Mouse (Mus musculus) spleen, adult 2 months (tissue): ENCODE results near the gene Btf3l4.

ENCODE experiments used
- CTCF ChIP-seq: fragments of 200-500 bp; IDR thresholded peaks from 2 replicates; pipeline ENCODE4 v1.5.1; 2011; ENCODE audit warnings: mild to moderate bottlenecking, inconsistent platforms; ENCODE audit not compliant: insufficient read depth, insufficient read length, insufficient replicate concordance; ENCODE audit errors: extremely low read depth
- POLR2A ChIP-seq: fragments of 200-500 bp; IDR thresholded peaks from 2 replicates; pipeline ENCODE4 v1.6.1; 2011; ENCODE audit warnings: low read depth, low read length, inconsistent platforms

GRCm38 (mm10) chr4:108803535-108803934, 29.9 kb downstream of the Btf3l4 start:
- TF ChIP-seq CTCF (no peak), POLR2A (no peak)
